Mouse (Mus musculus) kidney, postnatal 0 days (tissue): ENCODE results near the gene Ctrc. TPM values are rescaled to one million over a fixed set of nuclear protein-coding genes. Genes with fewer than 3 reads are reported as not detected.

ENCODE experiments used
- ATAC-seq: fragments of 200-750 bp; cut with Nextera tagmentation; replicated peaks from 2 replicates; pipeline ENCODE4 v1.8.0; 2017; ENCODE audit warnings: low read depth, moderate number of reproducible peaks, moderate TSS enrichment, moderate library complexity; ENCODE audit not compliant: low FRiP score
- DNase-seq: peaks from one replicate; pipeline ENCODE4 v3.0.0-alpha.2; 2016; ENCODE audit warnings: low spot score
- H3K27ac ChIP-seq: fragments of 300-500 bp; sonication (generic); 2 replicates; pipeline ENCODE4 v1.5.1; 2014; ENCODE audit warnings: mild to moderate bottlenecking
- H3K27me3 ChIP-seq: fragments of 300-500 bp; sonication (generic); 2 replicates; pipeline ENCODE4 v1.6.1; 2014; ENCODE audit warnings: low read length, mixed read lengths; ENCODE audit not compliant: insufficient read depth
- H3K36me3 ChIP-seq: fragments of 300-500 bp; sonication (generic); 2 replicates; pipeline ENCODE4 v1.6.1; 2014; ENCODE audit warnings: low read length, mixed read lengths; ENCODE audit not compliant: insufficient read depth
- H3K4me1 ChIP-seq: fragments of 300-500 bp; sonication (generic); replicated peaks from 2 replicates; pipeline ENCODE4 v1.6.1; 2014; ENCODE audit warnings: antibody characterized with exemption, low read length, mixed read lengths; ENCODE audit not compliant: insufficient read depth
- H3K4me2 ChIP-seq: fragments of 300-500 bp; sonication (generic); 2 replicates; pipeline ENCODE4 v1.6.1; 2014; ENCODE audit warnings: mild to moderate bottlenecking, low read length, moderate library complexity, mixed read lengths
- H3K4me3 ChIP-seq: fragments of 300-500 bp; sonication (generic); replicated peaks from 2 replicates; pipeline ENCODE4 v1.5.1; 2014; ENCODE audit warnings: low read depth, low read length
- H3K9ac ChIP-seq: fragments of 300-500 bp; sonication (generic); 2 replicates; pipeline ENCODE4 v1.6.1; 2014; ENCODE audit warnings: low read depth, low read length
- H3K9me3 ChIP-seq: fragments of 300-500 bp; sonication (generic); replicated peaks from 2 replicates; pipeline ENCODE4 v1.6.1; 2016; ENCODE audit warnings: low read length, inconsistent platforms, mixed read lengths
- CTCF ChIP-seq: IDR thresholded peaks from 2 replicates; pipeline ENCODE4 v1.5.1; 2016; ENCODE audit warnings: antibody characterized with exemption, low read depth, mild to moderate bottlenecking, moderate library complexity
- WGBS: fragments of 180-500 bp; shearing (Covaris S2); extraction: QIAGEN DNeasy Blood & Tissue Kit; methylation state at CpG from one replicate; pipeline ENCODE4 v1.1.7; 2014; 5-methylcytosine and 5-hydroxymethylcytosine counted together
- polyA plus RNA-seq: library from polyadenylated mRNA; unstranded; fragments of >200 nt; fragmentation: Nextera tagmentation; extraction: Ambion mirVana; gene quantifications from 2 replicates; pipeline ENCODE4 v1.2.1, GENCODE M21; 2015

The Ctrc gene
- polyA plus RNA-seq, 1 experiment from 2014 or later, result not detected

GRCm38 (mm10) chr4:141794152-141794535 is 52.0 kb downstream of the Ctrc start:
- TF ChIP-seq CTCF, result no peak
- H3K9me3 ChIP-seq, result no peaks in the 10 kb centered on the region
- peak overlapping the region; percentile 64 for H3K9ac ChIP-seq
- DNase-seq (no peak), ATAC-seq (no peak)
- peaks cover 9% of the 10 kb centered on the region; the same call in 1 of the 2 replicates for H3K4me1 ChIP-seq
- 0 out of 2 replicates have a peak, but pooled peaks cover 6% of the 10 kb centered on the region for H3K36me3 ChIP-seq
- H3K27ac ChIP-seq, result peak overlapping the region; percentile 98
- peak overlapping the region; percentile 61 for H3K4me2 ChIP-seq
- 4% methylated on average over 5 of the region's 5 CpGs for WGBS
- peak overlapping the region; percentile 58 for H3K4me3 ChIP-seq
- H3K27me3 ChIP-seq, result no peaks in the 10 kb centered on the region

GRCm38 (mm10) chr4:141793282-141794151 is 52.6 kb downstream of the Ctrc start, which contains the start of gene Casp9:
Gene Casp9, plus strand, starts transcription at chr4:141793612.
- Histone ChIP-seq H3K27me3 (no peaks in the 10 kb centered on the region), H3K9ac (peak within 1 kb of the TSS; percentile 64), H3K36me3 (0 out of 2 replicates have a peak, but pooled peaks cover 6% of the 10 kb centered on the region), H3K4me1 (peaks cover 9% of the 10 kb centered on the region; the same call in 1 of the 2 replicates), H3K27ac (peak within 1 kb of the TSS; percentile 98), H3K4me3 (peak within 1 kb of the TSS; percentile 58), H3K9me3 (no peaks in the 10 kb centered on the region), H3K4me2 (peak within 1 kb of the TSS; percentile 61)
- DNase-seq (peak; percentile 99), ATAC-seq (peak; percentile 82)
- under 1% methylated on average over 59 of the region's 80 CpGs for WGBS
- 0 out of 2 replicates have a peak, but pooled peaks have one; percentile 12 for TF ChIP-seq CTCF

GRCm38 (mm10) chr4:141792554-141793281 is 53.4 kb downstream of the Ctrc start:
- DNase-seq (no peak), ATAC-seq (no peak)
- no peak for TF ChIP-seq CTCF
- H3K4me2 ChIP-seq, result peak overlapping the region; percentile 61
- H3K9ac ChIP-seq, result no peak overlapping the region; the same call in 1 of the 2 replicates
- no peaks in the 10 kb centered on the region for H3K27me3 ChIP-seq
- H3K4me3 ChIP-seq, result peak overlapping the region; percentile 58
- H3K36me3 ChIP-seq, result 0 out of 2 replicates have a peak, but pooled peaks cover 5% of the 10 kb centered on the region
- H3K4me1 ChIP-seq, result peaks cover 9% of the 10 kb centered on the region; the same call in 1 of the 2 replicates
- no peaks in the 10 kb centered on the region for H3K9me3 ChIP-seq
- peak overlapping the region; percentile 98 for H3K27ac ChIP-seq
- WGBS, result 8% methylated on average over 10 of the region's 10 CpGs

GRCm38 (mm10) chr4:141791951-141792350 is 54.2 kb downstream of the Ctrc start:
- peaks cover 9% of the 10 kb centered on the region; the same call in 1 of the 2 replicates for H3K4me1 ChIP-seq
- ATAC-seq (no peak), DNase-seq (no peak)
- no peaks in the 10 kb centered on the region for H3K9me3 ChIP-seq
- H3K4me2 ChIP-seq, result no peak overlapping the region
- TF ChIP-seq CTCF, result no peak
- no peaks in the 10 kb centered on the region for H3K36me3 ChIP-seq
- 88% methylated on average over 8 of the region's 8 CpGs for WGBS
- no peaks in the 10 kb centered on the region for H3K27me3 ChIP-seq
- no peak overlapping the region for H3K4me3 ChIP-seq
- H3K9ac ChIP-seq, result no peak overlapping the region
- no peak overlapping the region for H3K27ac ChIP-seq

GRCm38 (mm10) chr4:141791486-141791885 is 54.7 kb downstream of the Ctrc start:
- peaks cover 6% of the 10 kb centered on the region; the same call in 1 of the 2 replicates for H3K4me1 ChIP-seq
- ATAC-seq, result no peak
- H3K27ac ChIP-seq, result no peak overlapping the region
- H3K27me3 ChIP-seq, result no peaks in the 10 kb centered on the region
- H3K9ac ChIP-seq, result no peak overlapping the region
- H3K36me3 ChIP-seq, result no peaks in the 10 kb centered on the region
- WGBS, result 89% methylated on average over 7 of the region's 7 CpGs
- no peak overlapping the region for H3K4me3 ChIP-seq
- no peaks in the 10 kb centered on the region for H3K9me3 ChIP-seq
- TF ChIP-seq CTCF, result no peak
- H3K4me2 ChIP-seq, result no peak overlapping the region
- no peak for DNase-seq

GRCm38 (mm10) chr4:141790524-141790990 is 55.6 kb downstream of the Ctrc start, which contains the start of gene Dnajc16:
Gene Dnajc16, minus strand, starts transcription at chr4:141790931.
- no peaks in the 10 kb centered on the region for H3K36me3 ChIP-seq
- peak; percentile 25 for TF ChIP-seq CTCF
- peak; percentile 87 for ATAC-seq

More at GRCm38 (mm10) chr4:141790524-141790990, 55.6 kb downstream of the Ctrc start, which contains the start of gene Dnajc16:
- peak within 1 kb of the TSS; percentile 79 for H3K4me2 ChIP-seq
- H3K27ac ChIP-seq, result peak within 1 kb of the TSS; percentile 82
- no peaks in the 10 kb centered on the region for H3K9me3 ChIP-seq
- H3K9ac ChIP-seq, result peak within 1 kb of the TSS; percentile 85
- under 1% methylated on average over 42 of the region's 42 CpGs for whole genome bisulfite sequencing
- H3K27me3 ChIP-seq, result no peaks in the 10 kb centered on the region
- peak within 1 kb of the TSS; percentile 72 for H3K4me3 ChIP-seq
- DNase-seq, result peak; percentile 99
- H3K4me1 ChIP-seq, result peaks cover 6% of the 10 kb centered on the region; the same call in 1 of the 2 replicates
